Mouse (Mus musculus): ENCODE results near the gene Bmp5. TPM values are rescaled to one million over a fixed set of nuclear protein-coding genes. Genes with fewer than 3 reads are reported as not detected.

Gene Bmp5
- total RNA-seq, 2 experiments from 2014 or later, result 1.9 TPM

- intact Hi-C loops (cut with DNase I), result no loop called here
- no peak for DNase-seq (ENCODE audit: low spot score in 2 of 2)
These were observed 152.2 kb downstream of the Bmp5 start for GRCm38 (mm10) chr9:75927196-75927880.

GRCm38 (mm10) chr9:75928068-75928467 is 152.9 kb downstream of the Bmp5 start:
- DNase-seq (ENCODE audit: low spot score in 2 of 2), result no peak
- intact Hi-C loops (cut with DNase I), result no loop called here

- no peak for DNase-seq (ENCODE audit: low spot score in 2 of 2)
- intact Hi-C loops (cut with DNase I), result no loop called here
These were observed 169.5 kb downstream of the Bmp5 start for GRCm38 (mm10) chr9:75944663-75945062.

Small RNA genes lying within 50 kb of the gene (microRNA-seq; reads per million reads assigned to microRNA genes)
- 0 reads per million in 2 experiments for gene Gm44355

Other genes starting within 250 kb of the Bmp5 start
- gene Tmod3, start 215.7 kb upstream of the Bmp5 start, total RNA-seq (2021), result 10 to 100 TPM; 59.0 to 64.9 TPM
- gene Tmod2, start 164.0 kb upstream of the Bmp5 start, total RNA-seq (2021), result 100 to 1,000 TPM; 436 to 438 TPM
- 10 to 100 TPM; 60.1 to 63.1 TPM for gene Lysmd2, start 149.6 kb upstream of the Bmp5 start, total RNA-seq (2021)
- 100 to 1,000 TPM; 317 to 336 TPM for gene Scg3, start 91.3 kb upstream of the Bmp5 start, total RNA-seq (2021)
- 10 to 100 TPM; 15.0 to 18.8 TPM for gene Hmgcll1, start 239.5 kb downstream of the Bmp5 start, total RNA-seq (2021)